Mouse (Mus musculus) testis, adult 2 months (tissue): ENCODE measurements at regions not wholly inside any gene's neighbourhood (a gene's known extent, or its start where the extent isn't known, plus 50 kb on each side); places are given as distances from the start of the nearest gene placed in this dataset.

Experiments used
- CTCF ChIP-seq: fragments of 200-500 bp; IDR thresholded peaks from 2 replicates; pipeline ENCODE4 v1.5.1; 2012; ENCODE audit warnings: low read depth, mild to moderate bottlenecking, inconsistent platforms, low read length, moderate library complexity; ENCODE audit not compliant: control insufficient read depth, insufficient read depth, insufficient replicate concordance
- POLR2A ChIP-seq: fragments of 200-500 bp; IDR thresholded peaks from 2 replicates; pipeline ENCODE4 v1.6.1; 2012; ENCODE audit warnings: low read depth, mild to moderate bottlenecking, inconsistent platforms, low read length, moderate library complexity; ENCODE audit not compliant: control insufficient read depth

- TF ChIP-seq CTCF: no peak
- TF ChIP-seq POLR2A: no peak
Measured at GRCm38 (mm10) chr13:28605833-28606232, 347.7 kb downstream of the Sox4 start.
